Mouse (Mus musculus) embryonic facial prominence, embryonic 13.5 days (tissue): ENCODE data around the gene Spns2. TPM values are rescaled to one million over a fixed set of nuclear protein-coding genes. Genes with fewer than 3 reads are reported as not detected.

Source experiments
- ATAC-seq: fragments of 200-750 bp; cut with Nextera tagmentation; 2 replicates; pipeline ENCODE4 v1.8.0; 2017; ENCODE audit warnings: low read depth; ENCODE audit not compliant: insufficient number of reproducible peaks, insufficient read depth, low FRiP score, low TSS enrichment
- H3K27ac ChIP-seq: fragments of 300-500 bp; sonication (generic); 2 replicates; pipeline ENCODE4 v1.5.1; 2015; ENCODE audit warnings: moderate library complexity, mild to moderate bottlenecking, inconsistent platforms
- H3K27me3 ChIP-seq: fragments of 300-500 bp; sonication (generic); 2 replicates; pipeline ENCODE4 v1.6.1; 2015; ENCODE audit warnings: mild to moderate bottlenecking, inconsistent platforms
- H3K36me3 ChIP-seq: fragments of 300-500 bp; sonication (generic); 2 replicates; pipeline ENCODE4 v1.6.1; 2015; ENCODE audit warnings: mild to moderate bottlenecking, inconsistent platforms
- H3K4me1 ChIP-seq: fragments of 300-500 bp; sonication (generic); 2 replicates; pipeline ENCODE4 v1.6.1; 2015; ENCODE audit warnings: inconsistent platforms
- H3K4me2 ChIP-seq: fragments of 300-500 bp; sonication (generic); 2 replicates; pipeline ENCODE4 v1.6.1; 2015; ENCODE audit warnings: moderate library complexity, mild to moderate bottlenecking, inconsistent platforms
- H3K4me3 ChIP-seq: fragments of 300-500 bp; sonication (generic); 2 replicates; pipeline ENCODE4 v1.5.1; 2015; ENCODE audit warnings: mild to moderate bottlenecking, inconsistent platforms
- H3K9ac ChIP-seq: fragments of 300-500 bp; sonication (generic); 2 replicates; pipeline ENCODE4 v1.6.1; 2015; ENCODE audit warnings: mild to moderate bottlenecking, inconsistent platforms
- H3K9me3 ChIP-seq: fragments of 300-500 bp; sonication (generic); 2 replicates; pipeline ENCODE4 v1.6.1; 2016; ENCODE audit warnings: inconsistent platforms
- WGBS: fragments of 180-500 bp; shearing (Covaris S2); methylation state at CpG from one replicate; pipeline ENCODE4 v1.1.7; 2015; ENCODE audit warnings: mixed read lengths; 5-methylcytosine and 5-hydroxymethylcytosine counted together
- polyA plus RNA-seq: library from polyadenylated mRNA; unstranded; fragments of >200 nt; fragmentation: Nextera tagmentation; extraction: Ambion mirVana; gene quantifications from 2 replicates; pipeline ENCODE4 v1.2.1, GENCODE M21; 2015

Gene Spns2
- polyA plus RNA-seq, 1 experiment from 2014 or later = 2.7 TPM

DNA sequence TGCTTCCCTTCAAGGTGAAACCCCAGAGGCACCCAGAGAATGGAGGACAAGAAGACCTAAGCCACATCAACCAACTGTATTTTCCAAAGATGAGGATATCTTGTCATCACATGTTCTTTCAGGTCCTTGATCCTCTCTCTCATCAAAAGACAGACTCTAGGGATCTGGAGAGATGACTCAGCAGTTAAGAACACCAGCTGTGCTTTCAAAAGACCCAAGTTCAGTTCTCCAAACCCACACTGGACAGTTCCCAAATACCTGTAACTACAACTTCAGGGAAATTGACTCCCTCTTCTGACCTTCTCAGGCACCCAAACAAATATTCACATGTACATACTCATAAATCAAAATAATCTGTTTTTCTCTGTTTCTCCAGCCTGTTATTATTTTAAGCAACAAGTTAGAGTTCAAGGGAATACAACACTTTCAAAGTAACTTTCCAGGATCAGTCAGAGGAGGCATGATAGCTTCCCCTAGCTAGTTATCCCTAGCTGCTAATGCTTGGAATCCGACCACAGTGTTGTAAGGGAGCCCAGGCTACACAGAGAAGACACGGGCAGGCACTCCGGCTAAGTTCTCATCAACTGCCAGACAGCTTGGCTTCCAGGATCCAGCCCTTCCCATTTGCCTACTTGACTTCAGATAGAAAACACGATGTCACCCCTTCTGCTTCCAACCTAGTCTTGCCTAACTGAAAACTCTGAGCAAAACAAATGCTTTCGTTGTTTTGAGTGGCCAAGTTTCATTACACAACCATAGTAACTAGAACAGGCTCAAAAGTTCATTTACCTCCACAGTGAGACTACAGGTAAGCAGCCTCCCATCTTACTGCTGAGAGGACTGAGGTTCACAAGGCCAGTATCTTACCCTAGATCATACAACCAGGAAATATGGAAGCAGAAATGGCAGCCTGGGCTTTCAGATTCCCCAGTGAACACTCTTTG, 32.2 kb upstream of the Spns2 start:
- no peak overlapping the region for H3K9ac ChIP-seq
- no peak overlapping the region for H3K27ac ChIP-seq
- H3K4me2 ChIP-seq = no peak overlapping the region
- no peaks in the 10 kb centered on the region for H3K36me3 ChIP-seq
- H3K4me3 ChIP-seq = no peak overlapping the region
- ATAC-seq = no peak
- H3K9me3 ChIP-seq = no peaks in the 10 kb centered on the region
- H3K4me1 ChIP-seq = no peaks in the 10 kb centered on the region
- WGBS = 77% methylated on average over 5 of the region's 5 CpGs
- H3K27me3 ChIP-seq = no peaks in the 10 kb centered on the region

DNA sequence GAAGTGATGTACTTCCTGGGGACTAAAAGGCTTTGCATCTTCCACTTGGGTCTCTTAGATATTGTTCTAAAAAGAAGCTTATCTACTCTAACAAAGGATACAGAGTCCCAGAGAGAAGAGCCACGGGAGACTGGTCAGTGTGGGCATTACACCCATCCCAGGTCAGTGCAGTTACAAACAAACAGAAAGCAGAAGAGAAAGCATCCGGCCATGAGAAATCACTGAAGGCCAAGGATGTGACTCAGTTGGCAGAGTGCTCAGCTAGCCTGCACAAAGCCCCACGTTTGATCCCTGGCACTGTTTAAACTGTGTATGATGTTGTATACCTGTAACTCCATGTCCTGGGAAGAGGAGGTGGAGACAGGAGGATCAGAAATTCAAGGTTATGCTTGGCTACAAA, 30.2 kb upstream of the Spns2 start:
- Histone ChIP-seq H3K4me1 (no peaks in the 10 kb centered on the region), H3K4me2 (no peak overlapping the region), H3K9me3 (no peaks in the 10 kb centered on the region), H3K27ac (no peak overlapping the region), H3K27me3 (no peaks in the 10 kb centered on the region), H3K36me3 (no peaks in the 10 kb centered on the region), H3K4me3 (no peak overlapping the region), H3K9ac (no peak overlapping the region)
- ATAC-seq = no peak
- 76% methylated on average over 3 of the region's 3 CpGs for WGBS

DNA sequence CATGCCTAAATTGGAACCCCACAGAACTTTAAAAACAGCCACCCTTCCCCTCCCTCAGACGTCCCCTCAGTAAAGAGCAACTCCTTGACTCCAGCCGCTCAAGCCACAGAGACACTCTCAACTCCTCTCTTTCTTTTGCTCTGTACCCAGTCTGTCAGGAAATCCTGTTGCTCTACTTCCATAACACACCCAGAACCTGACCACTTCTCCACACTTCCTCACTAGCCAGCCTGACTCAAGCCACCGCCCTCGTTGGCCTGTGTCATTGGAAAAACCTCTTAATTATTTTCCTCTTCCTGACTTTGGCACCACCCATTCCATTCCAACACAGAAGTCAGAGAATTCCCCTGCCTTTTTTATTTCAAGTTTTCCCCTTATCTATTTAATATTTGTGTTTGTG, 29.5 kb upstream of the Spns2 start:
- Histone ChIP-seq H3K27me3 (no peaks in the 10 kb centered on the region), H3K4me3 (no peak overlapping the region), H3K9me3 (no peaks in the 10 kb centered on the region), H3K4me2 (no peak overlapping the region), H3K27ac (no peak overlapping the region), H3K9ac (no peak overlapping the region), H3K4me1 (no peaks in the 10 kb centered on the region), H3K36me3 (no peaks in the 10 kb centered on the region)
- 77% methylated on average over 4 of the region's 4 CpGs for WGBS
- no peak for ATAC-seq

DNA sequence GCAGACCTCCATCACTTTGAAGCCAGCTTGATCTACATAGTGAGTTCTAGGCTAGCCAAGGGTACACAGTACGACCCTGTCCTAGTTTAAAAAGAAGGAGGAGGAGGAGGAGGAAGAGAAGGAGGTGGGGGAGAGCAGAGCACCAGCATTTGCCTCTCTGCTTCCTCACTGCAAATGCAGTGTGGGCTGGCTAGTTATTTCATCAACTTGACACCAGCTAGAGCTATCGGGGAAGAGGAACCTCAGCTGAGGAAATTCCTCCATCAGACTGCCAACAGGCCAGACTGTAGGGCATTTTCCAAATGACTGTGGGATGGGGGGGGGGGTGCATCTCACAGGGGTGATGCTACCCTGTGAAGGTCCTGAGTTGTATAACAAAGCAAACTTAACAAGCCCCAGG, 28.7 kb upstream of the Spns2 start:
- Histone ChIP-seq H3K27me3 (no peaks in the 10 kb centered on the region), H3K36me3 (no peaks in the 10 kb centered on the region), H3K4me3 (no peak overlapping the region), H3K4me1 (no peaks in the 10 kb centered on the region), H3K4me2 (no peak overlapping the region), H3K9ac (no peak overlapping the region), H3K27ac (no peak overlapping the region), H3K9me3 (no peaks in the 10 kb centered on the region)
- 57% methylated on average over 2 of the region's 2 CpGs for WGBS
- ATAC-seq = no peak

DNA sequence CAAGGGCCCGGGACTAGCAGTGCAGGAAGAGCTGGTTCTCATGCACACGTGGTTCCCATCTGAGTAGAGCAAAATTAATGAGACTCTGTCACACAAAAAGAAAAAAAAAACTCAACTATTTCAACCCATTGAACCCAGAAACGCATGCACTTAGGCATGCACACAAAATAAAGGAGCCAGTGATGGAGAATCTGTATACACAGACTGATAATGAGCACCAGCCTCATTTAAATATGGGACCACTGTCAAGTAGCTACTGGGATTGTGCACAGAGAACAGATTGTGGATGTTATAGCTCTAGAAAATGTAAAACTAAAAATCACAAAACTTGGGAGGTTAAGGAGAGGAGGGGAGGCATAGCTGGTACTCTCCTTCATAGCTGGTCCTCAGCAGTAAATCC, 25.3 kb upstream of the Spns2 start:
- H3K27me3 ChIP-seq = no peaks in the 10 kb centered on the region
- no peaks in the 10 kb centered on the region for H3K36me3 ChIP-seq
- H3K4me1 ChIP-seq = no peaks in the 10 kb centered on the region
- no peak overlapping the region for H3K27ac ChIP-seq
- no peak overlapping the region for H3K4me2 ChIP-seq
- ATAC-seq = no peak
- H3K4me3 ChIP-seq = no peak overlapping the region
- no peaks in the 10 kb centered on the region for H3K9me3 ChIP-seq
- 56% methylated on average over 3 of the region's 3 CpGs for WGBS
- H3K9ac ChIP-seq = no peak overlapping the region

DNA sequence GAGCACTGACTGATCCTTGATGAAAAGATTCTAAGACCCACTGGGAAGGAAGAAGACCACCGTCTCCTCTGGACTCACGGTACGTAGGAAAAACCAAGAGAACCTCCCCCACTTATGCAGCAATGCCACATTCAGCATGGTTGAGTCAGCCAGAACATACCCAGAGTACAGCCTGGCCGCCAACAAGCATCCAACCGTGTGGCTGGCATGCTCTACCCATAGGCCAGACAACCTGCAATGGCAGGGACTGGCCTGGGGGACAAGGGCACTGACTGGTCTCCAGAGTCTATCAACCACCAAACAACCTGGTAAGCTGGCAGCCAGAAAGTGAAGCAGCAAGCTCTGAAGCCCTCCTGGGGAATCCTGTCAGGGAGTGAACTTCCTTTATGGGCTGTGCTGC, 18.9 kb upstream of the Spns2 start:
- H3K4me1 ChIP-seq = peaks cover 2% of the 10 kb centered on the region
- 90% methylated on average over 5 of the region's 5 CpGs for WGBS
- H3K9ac ChIP-seq = no peak overlapping the region
- no peaks in the 10 kb centered on the region for H3K36me3 ChIP-seq
- no peak overlapping the region for H3K27ac ChIP-seq
- no peak overlapping the region for H3K4me2 ChIP-seq
- no peaks in the 10 kb centered on the region for H3K27me3 ChIP-seq
- H3K4me3 ChIP-seq = no peak overlapping the region
- no peaks in the 10 kb centered on the region for H3K9me3 ChIP-seq
- no peak for ATAC-seq

DNA sequence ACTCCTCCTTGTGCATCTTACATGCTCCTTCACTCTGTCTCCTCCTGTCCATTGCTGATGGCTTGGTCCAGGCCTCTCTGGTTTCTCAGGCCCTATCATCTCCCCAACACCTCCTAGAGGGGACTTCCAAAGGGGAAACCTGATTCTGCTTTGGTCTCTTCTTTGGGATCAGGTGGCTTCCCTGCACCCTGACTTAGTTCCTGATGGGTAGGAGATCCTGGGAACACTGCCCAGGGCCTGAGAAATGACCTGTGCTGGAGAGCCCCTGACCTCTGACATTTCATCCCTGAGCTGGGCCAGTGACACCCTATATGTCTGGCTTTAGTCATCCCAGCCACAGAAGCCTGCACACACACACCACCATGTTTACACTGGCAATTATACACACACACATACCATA, 17.9 kb upstream of the Spns2 start:
- Histone ChIP-seq H3K27me3 (no peaks in the 10 kb centered on the region), H3K4me3 (no peak overlapping the region), H3K27ac (no peak overlapping the region), H3K4me1 (peaks cover 12% of the 10 kb centered on the region), H3K36me3 (no peaks in the 10 kb centered on the region), H3K4me2 (no peak overlapping the region), H3K9me3 (no peaks in the 10 kb centered on the region), H3K9ac (no peak overlapping the region)
- ATAC-seq = no peak

DNA sequence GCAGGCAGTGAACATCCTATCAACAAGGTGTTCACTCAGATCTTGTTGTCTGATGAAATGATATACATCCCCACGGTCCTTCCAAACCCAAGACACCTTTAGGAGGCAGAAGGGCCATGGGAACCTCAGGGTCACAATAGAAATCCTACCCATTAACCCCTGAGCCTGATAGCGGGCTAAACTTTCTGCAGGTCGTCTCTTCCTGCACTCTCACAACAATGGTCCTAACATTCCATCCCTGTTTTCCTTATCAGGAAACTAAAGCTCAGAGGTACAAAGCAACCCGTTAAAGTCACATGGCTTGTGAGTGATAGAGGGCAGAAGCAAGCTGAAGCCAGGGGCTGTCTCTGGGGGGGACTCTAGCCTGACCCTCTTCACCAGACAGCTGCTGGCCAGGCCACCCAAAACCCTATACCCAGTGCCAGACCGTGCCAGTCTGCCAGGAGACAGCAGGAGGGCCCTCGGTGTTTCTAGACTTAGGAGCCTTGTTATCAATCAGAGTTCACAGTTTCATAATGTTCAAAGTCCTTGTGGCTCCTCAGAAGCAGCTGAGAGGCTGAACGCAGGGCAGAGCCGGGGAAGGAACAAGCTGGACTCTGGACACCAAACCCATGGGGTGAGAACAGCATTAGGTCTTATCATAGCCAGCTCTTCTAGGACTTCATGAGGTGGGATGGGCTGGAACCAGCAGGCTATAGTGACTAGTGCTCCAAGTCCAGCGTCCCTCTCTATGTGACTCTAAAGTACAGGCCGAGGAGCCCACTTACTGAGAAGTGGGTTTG, 14.5 kb upstream of the Spns2 start:
- Histone ChIP-seq H3K4me1 (peaks cover 31% of the 10 kb centered on the region), H3K27ac (no peak overlapping the region), H3K4me3 (no peak overlapping the region), H3K36me3 (no peaks in the 10 kb centered on the region), H3K9me3 (no peaks in the 10 kb centered on the region), H3K4me2 (no peak overlapping the region), H3K27me3 (0 out of 2 replicates have a peak, but pooled peaks cover 3% of the 10 kb centered on the region), H3K9ac (no peak overlapping the region)
- ATAC-seq = no peak
- 71% methylated on average over 10 of the region's 10 CpGs for WGBS

DNA sequence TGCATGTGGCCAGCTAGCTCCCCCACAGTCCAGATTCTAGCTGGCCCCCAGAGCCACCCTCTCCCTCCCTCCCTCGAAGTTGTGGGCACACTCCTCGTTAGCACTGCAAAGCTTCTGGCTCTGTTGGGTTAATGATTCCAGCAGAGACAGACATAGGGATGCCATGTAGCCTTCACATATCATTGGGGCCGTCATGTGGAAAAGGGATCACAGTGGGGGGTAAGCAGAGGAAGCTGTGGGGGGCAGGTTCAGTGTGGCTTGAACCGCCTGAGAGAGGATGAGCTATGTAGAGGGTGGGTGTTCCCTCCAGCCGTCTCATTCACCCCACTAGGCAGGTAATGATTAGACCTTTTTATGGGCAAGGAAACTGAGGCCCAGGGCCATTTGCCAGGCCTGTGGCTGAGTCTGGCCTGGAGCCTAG, 13.8 kb upstream of the Spns2 start:
- no peaks in the 10 kb centered on the region for H3K36me3 ChIP-seq
- peaks cover 31% of the 10 kb centered on the region for H3K4me1 ChIP-seq
- H3K27ac ChIP-seq = no peak overlapping the region
- H3K4me3 ChIP-seq = no peak overlapping the region
- H3K4me2 ChIP-seq = no peak overlapping the region
- H3K9me3 ChIP-seq = no peaks in the 10 kb centered on the region
- ATAC-seq = no peak
- 0 out of 2 replicates have a peak, but pooled peaks cover 3% of the 10 kb centered on the region for H3K27me3 ChIP-seq
- no peak overlapping the region for H3K9ac ChIP-seq
- WGBS = 17% methylated on average over 5 of the region's 5 CpGs

DNA sequence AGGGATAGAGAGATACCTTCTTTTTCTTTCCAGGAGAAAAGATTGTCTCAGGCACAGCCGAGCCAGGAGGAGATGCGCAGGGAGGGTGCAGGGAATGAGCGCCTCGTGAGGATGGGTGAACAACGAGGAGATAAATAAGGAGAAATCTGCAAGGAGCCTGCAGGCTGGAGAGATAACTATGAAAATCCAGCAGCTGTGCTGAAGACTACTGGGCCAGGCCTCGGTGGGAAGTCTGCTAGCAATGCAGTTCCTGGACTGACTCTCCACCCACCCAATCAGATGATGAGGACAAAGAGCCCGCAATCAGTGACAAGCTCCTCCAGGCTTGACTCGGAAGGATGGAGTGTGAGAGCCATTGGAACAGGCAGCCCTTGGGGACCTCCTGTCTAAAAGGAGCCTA, 12.5 kb upstream of the Spns2 start:
- no peak overlapping the region for H3K4me2 ChIP-seq
- 0 out of 2 replicates have a peak, but pooled peaks cover 3% of the 10 kb centered on the region for H3K27me3 ChIP-seq
- ATAC-seq = no peak
- no peak overlapping the region for H3K9ac ChIP-seq
- peak overlapping the region; percentile 64; the same call in 1 of the 2 replicates for H3K27ac ChIP-seq
- no peaks in the 10 kb centered on the region for H3K9me3 ChIP-seq
- H3K4me3 ChIP-seq = no peak overlapping the region
- H3K36me3 ChIP-seq = no peaks in the 10 kb centered on the region
- 14% methylated on average over 8 of the region's 8 CpGs for WGBS
- H3K4me1 ChIP-seq = peaks cover 31% of the 10 kb centered on the region

DNA sequence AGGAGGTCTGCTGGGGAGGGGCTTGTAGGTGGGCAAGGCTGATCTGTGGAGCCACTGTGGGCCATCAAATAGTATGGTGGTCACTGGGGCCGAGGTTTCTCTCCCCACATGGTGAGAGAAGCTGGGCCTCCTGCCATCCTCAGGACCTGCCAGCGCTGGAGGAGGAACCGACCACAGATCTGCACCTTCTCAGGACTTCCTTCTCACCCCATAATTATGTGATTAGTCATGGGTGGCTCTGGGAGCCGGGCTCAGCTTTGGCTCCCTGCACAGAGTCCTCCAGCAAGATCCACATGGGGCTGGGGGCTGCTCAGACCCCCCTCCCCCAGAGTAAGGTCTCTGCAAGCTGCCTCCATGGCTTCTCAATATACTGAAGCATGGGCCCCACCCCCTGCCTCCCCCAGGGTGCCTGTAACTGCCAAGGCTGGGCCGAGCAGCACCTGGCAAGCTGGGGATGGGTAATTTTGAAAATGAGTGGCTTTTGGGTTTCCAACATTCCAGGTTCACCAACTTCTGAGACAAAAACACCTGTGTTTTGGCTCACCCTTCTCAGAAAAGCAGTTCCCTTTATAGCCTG, 11.8 kb upstream of the Spns2 start:
- H3K9me3 ChIP-seq = no peaks in the 10 kb centered on the region
- H3K9ac ChIP-seq = no peak overlapping the region
- no peak; the same call in 1 of the 2 replicates for ATAC-seq
- 0 out of 2 replicates have a peak, but pooled peaks cover 3% of the 10 kb centered on the region for H3K27me3 ChIP-seq
- peaks cover 31% of the 10 kb centered on the region for H3K4me1 ChIP-seq
- no peak overlapping the region for H3K4me3 ChIP-seq
- peak overlapping the region; percentile 64 for H3K27ac ChIP-seq
- H3K36me3 ChIP-seq = no peaks in the 10 kb centered on the region
- WGBS = 3% methylated on average over 5 of the region's 5 CpGs
- H3K4me2 ChIP-seq = no peak overlapping the region
